Mouse (Mus musculus) intestine, embryonic 14.5 days (tissue): ENCODE measurements around the gene Akr1b10. TPM values are rescaled to one million over a fixed set of nuclear protein-coding genes. Genes with fewer than 3 reads are reported as not detected.
"Not testable (repeated sequence)": the region's sequence is repeated elsewhere in the genome, so short reads cannot be mapped to it uniquely, and the experiment has no call there.

Experiments used
- ATAC-seq: fragments of 200-750 bp; cut with Nextera tagmentation; replicated peaks from 2 replicates; pipeline ENCODE4 v1.8.0; 2017; ENCODE audit warnings: low read depth, moderate number of reproducible peaks, moderate TSS enrichment, moderate library complexity; ENCODE audit not compliant: low FRiP score, low TSS enrichment
- DNase-seq: peaks from one replicate; pipeline ENCODE4 v3.0.0-alpha.2; 2018; ENCODE audit warnings: low spot score
- H3K27ac ChIP-seq: fragments of 300-500 bp; sonication (generic); 2 replicates; pipeline ENCODE4 v1.5.1; 2014; ENCODE audit warnings: low read depth, mild to moderate bottlenecking, control low read depth
- H3K27me3 ChIP-seq: fragments of 300-500 bp; sonication (generic); replicated peaks from 2 replicates; pipeline ENCODE4 v1.6.1; 2014; ENCODE audit warnings: low read length, control low read depth; ENCODE audit not compliant: control insufficient read depth, insufficient read depth
- H3K36me3 ChIP-seq: fragments of 300-500 bp; sonication (generic); 2 replicates; pipeline ENCODE4 v1.6.1; 2014; ENCODE audit warnings: low read length, control low read depth; ENCODE audit not compliant: control insufficient read depth, insufficient read depth
- H3K4me1 ChIP-seq: fragments of 300-500 bp; sonication (generic); replicated peaks from 2 replicates; pipeline ENCODE4 v1.6.1; 2014; ENCODE audit warnings: low read length, control low read depth, mixed read lengths; ENCODE audit not compliant: control insufficient read depth, insufficient read depth
- H3K4me2 ChIP-seq: fragments of 300-500 bp; sonication (generic); 2 replicates; pipeline ENCODE4 v1.6.1; 2014; ENCODE audit warnings: low read length
- H3K4me3 ChIP-seq: fragments of 300-500 bp; sonication (generic); 2 replicates; pipeline ENCODE4 v1.5.1; 2014; ENCODE audit warnings: low read depth, low read length, control low read depth, mixed read lengths
- H3K9ac ChIP-seq: fragments of 300-500 bp; sonication (generic); 2 replicates; pipeline ENCODE4 v1.6.1; 2014; ENCODE audit warnings: mild to moderate bottlenecking, low read length
- H3K9me3 ChIP-seq: fragments of 300-500 bp; sonication (generic); 2 replicates; pipeline ENCODE4 v1.6.1; 2016; ENCODE audit warnings: low read length, control low read depth; ENCODE audit not compliant: control insufficient read depth
- whole genome bisulfite sequencing: fragments of 180-500 bp; shearing (Covaris S2); extraction: QIAGEN DNeasy Blood & Tissue Kit; methylation state at CpG from one replicate; pipeline ENCODE4 v1.1.7; 2014; 5-methylcytosine and 5-hydroxymethylcytosine counted together
- polyA plus RNA-seq: library from polyadenylated mRNA; unstranded; fragments of >200 nt; fragmentation: Nextera tagmentation; extraction: Ambion mirVana; gene quantifications from 2 replicates; pipeline ENCODE4 v1.2.1, GENCODE M21; 2014

The Akr1b10 gene
- polyA plus RNA-seq, 1 experiment from 2014 or later: 17.0 TPM

GRCm38 (mm10) chr6:34412023-34412422, 28.0 kb downstream of the Akr1b10 start, which contains the start of gene Akr1b7:
Gene Akr1b7, plus strand, starts transcription at chr6:34412334.
- Histone ChIP-seq H3K9me3 (no peaks in the 10 kb centered on the region), H3K4me3 (no peak within 1 kb of the TSS), H3K27me3 (no peaks in the 10 kb centered on the region), H3K27ac (no peak within 1 kb of the TSS), H3K9ac (no peak within 1 kb of the TSS), H3K4me1 (no peaks in the 10 kb centered on the region), H3K36me3 (no peaks in the 10 kb centered on the region), H3K4me2 (no peak within 1 kb of the TSS)
- DNase-seq (no peak), ATAC-seq (no peak)
- 45% methylated on average over 6 of the region's 6 CpGs for WGBS

- no peak for ATAC-seq
- H3K27me3 ChIP-seq: no peaks in the 10 kb centered on the region
- H3K4me1 ChIP-seq: no peaks in the 10 kb centered on the region
Observed at GRCm38 (mm10) chr6:34412688-34413087, 28.7 kb downstream of the Akr1b10 start.

GRCm38 (mm10) chr6:34413386-34413785, 29.4 kb downstream of the Akr1b10 start:
- not testable (repeated sequence) for H3K4me3 ChIP-seq

More at GRCm38 (mm10) chr6:34412688-34413087, 28.7 kb downstream of the Akr1b10 start:
- H3K36me3 ChIP-seq: no peaks in the 10 kb centered on the region
- H3K4me3 ChIP-seq: no peak overlapping the region
- no peak overlapping the region for H3K9ac ChIP-seq
- 71% methylated on average over 1 of the region's 1 CpGs for WGBS
- no peaks in the 10 kb centered on the region for H3K9me3 ChIP-seq
- no peak for DNase-seq
- no peak overlapping the region for H3K4me2 ChIP-seq
- H3K27ac ChIP-seq: no peak overlapping the region

GRCm38 (mm10) chr6:34416521-34416920, 32.5 kb downstream of the Akr1b10 start:
- no peak overlapping the region for H3K27ac ChIP-seq
- H3K9ac ChIP-seq: no peak overlapping the region
- no peaks in the 10 kb centered on the region for H3K9me3 ChIP-seq
- H3K4me3 ChIP-seq: no peak overlapping the region
- H3K4me1 ChIP-seq: no peaks in the 10 kb centered on the region
- H3K27me3 ChIP-seq: no peaks in the 10 kb centered on the region
- H3K4me2 ChIP-seq: no peak overlapping the region
- no peak for ATAC-seq
- DNase-seq: no peak
- 98% methylated on average over 2 of the region's 2 CpGs for WGBS
- H3K36me3 ChIP-seq: no peaks in the 10 kb centered on the region

More at GRCm38 (mm10) chr6:34413386-34413785, 29.4 kb downstream of the Akr1b10 start:
- DNase-seq, H3K27ac ChIP-seq, H3K27me3 ChIP-seq, H3K4me1 ChIP-seq, ATAC-seq, H3K9ac ChIP-seq, H3K9me3 ChIP-seq, H3K4me2 ChIP-seq, H3K36me3 ChIP-seq: not testable (repeated sequence)
- 36% methylated on average over 1 of the region's 1 CpGs for WGBS

- Histone ChIP-seq H3K4me3 (no peak overlapping the region), H3K36me3 (no peaks in the 10 kb centered on the region), H3K4me2 (no peak overlapping the region), H3K27ac (no peak overlapping the region), H3K9me3 (no peaks in the 10 kb centered on the region), H3K27me3 (no peaks in the 10 kb centered on the region), H3K9ac (no peak overlapping the region), H3K4me1 (no peaks in the 10 kb centered on the region)
- DNase-seq (no peak), ATAC-seq (no peak)
Observed at GRCm38 (mm10) chr6:34419071-34419470, 35.1 kb downstream of the Akr1b10 start.

- no peak overlapping the region for H3K4me2 ChIP-seq
- no peaks in the 10 kb centered on the region for H3K36me3 ChIP-seq
- 71% methylated on average over 2 of the region's 2 CpGs for WGBS
- H3K9ac ChIP-seq: no peak overlapping the region
- DNase-seq (no peak), ATAC-seq (no peak)
- H3K4me1 ChIP-seq: no peaks in the 10 kb centered on the region
- H3K4me3 ChIP-seq: no peak overlapping the region
- no peaks in the 10 kb centered on the region for H3K27me3 ChIP-seq
- 0 out of 2 replicates have a peak, but pooled peaks cover 3% of the 10 kb centered on the region for H3K9me3 ChIP-seq
- H3K27ac ChIP-seq: no peak overlapping the region
Observed at GRCm38 (mm10) chr6:34439006-34439405, 55.0 kb downstream of the Akr1b10 start.

GRCm38 (mm10) chr6:34441556-34442257, 57.7 kb downstream of the Akr1b10 start:
- Histone ChIP-seq H3K27me3 (no peaks in the 10 kb centered on the region), H3K9ac (no peak overlapping the region), H3K9me3 (no peaks in the 10 kb centered on the region), H3K36me3 (no peaks in the 10 kb centered on the region), H3K4me1 (no peaks in the 10 kb centered on the region), H3K27ac (no peak overlapping the region), H3K4me3 (no peak overlapping the region), H3K4me2 (no peak overlapping the region)
- no peak for ATAC-seq
- DNase-seq: no peak
- 58% methylated on average over 9 of the region's 9 CpGs for WGBS

GRCm38 (mm10) chr6:34443791-34444190, 59.8 kb downstream of the Akr1b10 start:
- no peaks in the 10 kb centered on the region for H3K4me1 ChIP-seq
- H3K36me3 ChIP-seq: no peaks in the 10 kb centered on the region
- H3K9ac ChIP-seq: no peak overlapping the region
- H3K4me3 ChIP-seq: no peak overlapping the region
- ATAC-seq (no peak), DNase-seq (no peak)
- no peaks in the 10 kb centered on the region for H3K27me3 ChIP-seq
- no peak overlapping the region for H3K4me2 ChIP-seq
- H3K27ac ChIP-seq: no peak overlapping the region
- no peaks in the 10 kb centered on the region for H3K9me3 ChIP-seq
- WGBS: 79% methylated on average over 2 of the region's 2 CpGs
